Mouse (Mus musculus): ENCODE data around the gene Olfr94. TPM values are rescaled to one million over a fixed set of nuclear protein-coding genes. Genes with fewer than 3 reads are reported as not detected.

The Olfr94 gene
- polyA plus RNA-seq, 1 experiment = not detected

GRCm38 (mm10) chr17:37213018-37213417 is 12.2 kb upstream of the Olfr94 start, which contains the start of gene Olfr95:
TSS of gene Olfr95 (minus strand) at chr17:37213118.
- no peak for TF ChIP-seq POLR2AphosphoS2 (IDR thresholded peaks at IDR 0.05; ENCODE audit: insufficient read length, low read depth)
- no peak for TF ChIP-seq POLR2A (IDR thresholded peaks at IDR 0.05; ENCODE audit: insufficient read length, low read depth)
- no peak for TF ChIP-seq REST (IDR thresholded peaks at IDR 0.05; ENCODE audit: insufficient read depth, insufficient read length)
- TF ChIP-seq SRF (IDR thresholded peaks at IDR 0.05; ENCODE audit: control insufficient read depth, insufficient read length, low read depth) = no peak
- TF ChIP-seq E2F4 (IDR thresholded peaks at IDR 0.05; ENCODE audit: insufficient read depth) = no peak
- TF ChIP-seq TCF12 (IDR thresholded peaks at IDR 0.05; ENCODE audit: insufficient read depth, poor library complexity, severe bottlenecking) = no peak
- no peak for TF ChIP-seq MYOD1 (IDR thresholded peaks at IDR 0.05; ENCODE audit: control insufficient read depth in 1 of 3, insufficient read length in 2 of 3, low read depth in 2 of 3)
- no peak for TF ChIP-seq USF1 (IDR thresholded peaks at IDR 0.05; ENCODE audit: low read depth)
- no peak within 1 kb of the TSS for H3ac ChIP-seq (ENCODE audit: control insufficient read depth, insufficient read length)
- no peaks in the 10 kb centered on the region for H3K79me2 ChIP-seq (ENCODE audit: control insufficient read depth, insufficient read depth)

DNA sequence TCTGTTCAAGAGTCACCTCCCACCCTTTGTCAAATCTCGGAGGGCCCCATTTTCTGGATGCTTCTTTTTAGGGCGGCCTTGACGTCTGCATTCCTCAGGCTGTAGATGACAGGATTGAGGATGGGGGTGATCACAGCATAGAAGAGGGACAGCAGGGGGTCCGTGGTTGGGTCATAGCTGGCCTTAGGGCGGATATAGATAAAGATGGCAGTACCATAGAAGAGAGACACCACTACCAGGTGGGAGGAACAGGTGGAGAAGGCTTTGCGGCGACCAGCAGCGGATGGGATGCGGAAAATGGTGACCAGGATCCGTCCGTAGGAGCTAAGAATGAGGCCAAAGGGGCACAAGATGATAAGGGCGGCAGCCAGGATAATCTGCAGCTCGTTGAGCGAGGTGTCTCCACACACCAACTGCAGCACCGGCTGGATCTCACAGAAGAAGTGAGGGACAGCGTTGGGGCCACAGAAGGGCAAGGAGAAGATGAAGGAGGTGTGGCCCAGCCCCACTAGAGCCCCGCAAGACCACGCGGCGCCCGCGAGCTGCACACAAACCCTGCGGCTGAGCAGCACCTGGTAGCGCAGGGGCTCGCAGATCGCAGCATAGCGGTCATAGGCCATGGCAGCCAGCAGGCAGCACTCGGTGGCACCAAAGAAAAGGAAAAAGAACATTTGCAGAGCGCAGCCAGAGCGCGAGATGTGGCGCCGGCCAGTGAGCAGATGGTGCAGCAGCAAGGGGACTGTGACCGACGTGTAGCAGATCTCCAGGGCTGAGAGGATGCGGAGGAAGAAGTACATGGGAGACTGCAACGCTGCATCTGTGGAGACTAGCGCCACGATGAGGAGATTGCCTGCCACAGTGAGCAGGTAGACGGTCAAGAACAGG is 10.3 kb upstream of the Olfr94 start:
- no peak overlapping the region for H3K4me3 ChIP-seq
- H3K4me2 ChIP-seq (ENCODE audit: low read depth) = no peak overlapping the region
- H3K36me3 ChIP-seq (ENCODE audit: control insufficient read depth, insufficient read depth) = no peaks in the 10 kb centered on the region
- no peaks in the 10 kb centered on the region for H3K79me2 ChIP-seq (ENCODE audit: control insufficient read depth, insufficient read depth)
- TF ChIP-seq USF1 (IDR thresholded peaks at IDR 0.05; ENCODE audit: low read depth) = no peak
- no peak for TF ChIP-seq CEBPB (IDR thresholded peaks at IDR 0.05; ENCODE audit: insufficient read depth, poor library complexity, severe bottlenecking)
- TF ChIP-seq MYOG (IDR thresholded peaks at IDR 0.05; ENCODE audit: control insufficient read depth in 1 of 3, insufficient read depth in 1 of 3, insufficient read length in 2 of 3, low read depth in 2 of 3) = no peak
- no peak for TF ChIP-seq TCF12 (IDR thresholded peaks at IDR 0.05; ENCODE audit: insufficient read depth, poor library complexity, severe bottlenecking)
- TF ChIP-seq SRF (IDR thresholded peaks at IDR 0.05; ENCODE audit: control insufficient read depth, insufficient read length, low read depth) = no peak
- no peak for TF ChIP-seq REST (IDR thresholded peaks at IDR 0.05; ENCODE audit: insufficient read depth, insufficient read length)
- TF ChIP-seq MYOD1 (IDR thresholded peaks at IDR 0.05; ENCODE audit: control insufficient read depth in 1 of 3, insufficient read length in 2 of 3, low read depth in 2 of 3) = no peak
- TF ChIP-seq E2F4 (IDR thresholded peaks at IDR 0.05; ENCODE audit: insufficient read depth) = no peak
- no peak for TF ChIP-seq MAX (IDR thresholded peaks at IDR 0.05; ENCODE audit: low read depth)
- TF ChIP-seq POLR2A (IDR thresholded peaks at IDR 0.05; ENCODE audit: insufficient read length, low read depth) = no peak
- TF ChIP-seq POLR2AphosphoS2 (IDR thresholded peaks at IDR 0.05; ENCODE audit: insufficient read length, low read depth) = no peak
- no peak for TF ChIP-seq TCF3 (IDR thresholded peaks at IDR 0.05; ENCODE audit: insufficient read length, low read depth)
- peaks cover 10% of the 10 kb centered on the region for H3K27me3 ChIP-seq (ENCODE audit: control insufficient read depth, insufficient read depth, insufficient read length)
- no peak overlapping the region for H3ac ChIP-seq (ENCODE audit: control insufficient read depth, insufficient read length)

More at GRCm38 (mm10) chr17:37213018-37213417, 12.2 kb upstream of the Olfr94 start, which contains the start of gene Olfr95:
- Histone ChIP-seq H3K4me2 (ENCODE audit: low read depth) (no peak within 1 kb of the TSS), H3K4me3 (no peak within 1 kb of the TSS), H3K27me3 (ENCODE audit: control insufficient read depth, insufficient read depth, insufficient read length) (peaks cover 10% of the 10 kb centered on the region), H3K36me3 (ENCODE audit: control insufficient read depth, insufficient read depth) (no peaks in the 10 kb centered on the region)

DNA sequence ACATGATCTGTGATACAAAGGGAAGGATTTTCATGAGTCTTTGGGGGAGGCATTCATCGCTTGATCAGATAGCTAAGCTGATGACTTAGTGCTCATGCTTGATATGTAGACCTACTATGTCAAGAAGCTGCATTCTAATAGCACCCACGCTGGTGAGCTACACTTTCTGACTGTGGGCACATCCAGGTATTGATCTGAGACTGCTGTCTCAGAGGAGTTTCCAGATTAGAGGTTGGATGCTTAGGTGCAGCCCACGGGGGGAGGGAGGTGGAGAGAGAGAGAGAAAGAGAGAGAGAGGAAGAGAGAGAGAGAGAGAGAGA is 3.1 kb upstream of the Olfr94 start:
- Histone ChIP-seq H3K79me2 (ENCODE audit: control insufficient read depth, insufficient read depth) (no peaks in the 10 kb centered on the region), H3K4me2 (ENCODE audit: low read depth) (no peak overlapping the region), H3K36me3 (ENCODE audit: control insufficient read depth, insufficient read depth) (no peaks in the 10 kb centered on the region), H3K27me3 (ENCODE audit: control insufficient read depth, insufficient read depth, insufficient read length) (no peaks in the 10 kb centered on the region), H3K4me3 (no peak overlapping the region), H3ac (ENCODE audit: control insufficient read depth, insufficient read length) (no peak overlapping the region)
- TF ChIP-seq POLR2A (IDR thresholded peaks at IDR 0.05; ENCODE audit: insufficient read length, low read depth) = no peak
- no peak for TF ChIP-seq POLR2AphosphoS2 (IDR thresholded peaks at IDR 0.05; ENCODE audit: insufficient read length, low read depth)
- no peak for TF ChIP-seq TCF12 (IDR thresholded peaks at IDR 0.05; ENCODE audit: insufficient read depth, poor library complexity, severe bottlenecking)
- no peak for TF ChIP-seq CEBPB (IDR thresholded peaks at IDR 0.05; ENCODE audit: insufficient read depth, poor library complexity, severe bottlenecking)
- TF ChIP-seq TCF3 (IDR thresholded peaks at IDR 0.05; ENCODE audit: insufficient read length, low read depth) = no peak

GRCm38 (mm10) chr17:37203206-37203916 is 2.6 kb upstream of the Olfr94 start:
- no peak overlapping the region for H3ac ChIP-seq (ENCODE audit: control insufficient read depth, insufficient read length)
- H3K36me3 ChIP-seq (ENCODE audit: control insufficient read depth, insufficient read depth) = no peaks in the 10 kb centered on the region
- no peaks in the 10 kb centered on the region for H3K27me3 ChIP-seq (ENCODE audit: control insufficient read depth, insufficient read depth, insufficient read length)
- no peaks in the 10 kb centered on the region for H3K79me2 ChIP-seq (ENCODE audit: control insufficient read depth, insufficient read depth)
- no peak overlapping the region for H3K4me2 ChIP-seq (ENCODE audit: low read depth)
- no peak overlapping the region for H3K4me3 ChIP-seq
- TF ChIP-seq TCF3 (IDR thresholded peaks at IDR 0.05; ENCODE audit: insufficient read length, low read depth) (no peak), REST (IDR thresholded peaks at IDR 0.05; ENCODE audit: insufficient read depth, insufficient read length) (no peak), POLR2A (IDR thresholded peaks at IDR 0.05; ENCODE audit: insufficient read length, low read depth) (no peak), TCF12 (IDR thresholded peaks at IDR 0.05; ENCODE audit: insufficient read depth, poor library complexity, severe bottlenecking) (no peak), MAX (IDR thresholded peaks at IDR 0.05; ENCODE audit: low read depth) (no peak), MYOG (IDR thresholded peaks at IDR 0.05; ENCODE audit: control insufficient read depth in 1 of 3, insufficient read depth in 1 of 3, insufficient read length in 2 of 3, low read depth in 2 of 3) (no peak), E2F4 (IDR thresholded peaks at IDR 0.05; ENCODE audit: insufficient read depth) (no peak), CEBPB (IDR thresholded peaks at IDR 0.05; ENCODE audit: insufficient read depth, poor library complexity, severe bottlenecking) (no peak), MYOD1 (IDR thresholded peaks at IDR 0.05; ENCODE audit: control insufficient read depth in 1 of 3, insufficient read length in 2 of 3, low read depth in 2 of 3) (no peak), USF1 (IDR thresholded peaks at IDR 0.05; ENCODE audit: low read depth) (no peak), POLR2AphosphoS2 (IDR thresholded peaks at IDR 0.05; ENCODE audit: insufficient read length, low read depth) (no peak), SRF (IDR thresholded peaks at IDR 0.05; ENCODE audit: control insufficient read depth, insufficient read length, low read depth) (no peak)

Data from myocyte (in vitro differentiated cells).